Mouse (Mus musculus) liver, embryonic 11.5 days (tissue): ENCODE data around the gene 2410004B18Rik. TPM values are rescaled to one million over a fixed set of nuclear protein-coding genes. Genes with fewer than 3 reads are reported as not detected.

Source experiments
- ATAC-seq: fragments of 200-750 bp; cut with Nextera tagmentation; replicated peaks from 2 replicates; pipeline ENCODE4 v1.8.0; 2017; ENCODE audit warnings: moderate number of reproducible peaks, mild to moderate bottlenecking, moderate TSS enrichment, moderate library complexity; ENCODE audit not compliant: low FRiP score
- DNase-seq: peaks from one replicate; pipeline ENCODE4 v3.0.0-alpha.2; 2017; ENCODE audit warnings: low spot score
- H3K27ac ChIP-seq: fragments of 300-500 bp; sonication (generic); 2 replicates; pipeline ENCODE4 v1.5.1; 2014; ENCODE audit warnings: mild to moderate bottlenecking, low read depth, low read length, control low read depth
- H3K27me3 ChIP-seq: fragments of 300-500 bp; sonication (generic); replicated peaks from 2 replicates; pipeline ENCODE4 v1.6.1; 2014; ENCODE audit warnings: low read length, mixed read lengths; ENCODE audit not compliant: control insufficient read depth, insufficient read depth
- H3K36me3 ChIP-seq: fragments of 300-500 bp; sonication (generic); 2 replicates; pipeline ENCODE4 v1.6.1; 2014; ENCODE audit warnings: mild to moderate bottlenecking, low read length, moderate library complexity, mixed read lengths; ENCODE audit not compliant: control insufficient read depth, insufficient read depth
- H3K4me1 ChIP-seq: fragments of 300-500 bp; sonication (generic); replicated peaks from 2 replicates; pipeline ENCODE4 v1.6.1; 2014; ENCODE audit warnings: low read length, mixed read lengths; ENCODE audit not compliant: control insufficient read depth, insufficient read depth
- H3K4me2 ChIP-seq: fragments of 300-500 bp; sonication (generic); 2 replicates; pipeline ENCODE4 v1.6.1; 2014; ENCODE audit warnings: mild to moderate bottlenecking, control low read depth, moderate library complexity
- H3K4me3 ChIP-seq: fragments of 300-500 bp; sonication (generic); 2 replicates; pipeline ENCODE4 v1.5.1; 2014; ENCODE audit warnings: low read depth, low read length, control low read depth
- H3K9ac ChIP-seq: fragments of 300-500 bp; sonication (generic); 2 replicates; pipeline ENCODE4 v1.6.1; 2014; ENCODE audit warnings: low read depth, low read length, control low read depth
- H3K9me3 ChIP-seq: fragments of 300-500 bp; sonication (generic); 2 replicates; pipeline ENCODE4 v1.6.1; 2016; ENCODE audit warnings: low read length, inconsistent platforms, mixed read lengths; ENCODE audit not compliant: control insufficient read depth
- WGBS: fragments of 180-500 bp; shearing (Covaris S2); extraction: QIAGEN DNeasy Blood & Tissue Kit; methylation state at CpG from one replicate; pipeline ENCODE4 v1.1.7; 2014; 5-methylcytosine and 5-hydroxymethylcytosine counted together
- polyA plus RNA-seq: library from polyadenylated mRNA; unstranded; fragments of >200 nt; fragmentation: Nextera tagmentation; extraction: Ambion mirVana; gene quantifications from 2 replicates; pipeline ENCODE4 v1.2.1, GENCODE M21; 2014

2410004B18Rik gene
- polyA plus RNA-seq, 1 experiment from 2014 or later, result 39.6 TPM

GRCm38 (mm10) chr3:145987970-145988683 lies 50.3 kb downstream of the 2410004B18Rik start:
- Histone ChIP-seq H3K9ac (peak overlapping the region; percentile 80), H3K27me3 (peaks cover 20% of the 10 kb centered on the region), H3K36me3 (no peaks in the 10 kb centered on the region; the same call in 1 of the 2 replicates), H3K9me3 (no peaks in the 10 kb centered on the region), H3K4me1 (peaks cover 4% of the 10 kb centered on the region; the same call in 1 of the 2 replicates), H3K4me3 (peak overlapping the region; percentile 74), H3K27ac (peak overlapping the region; percentile 91), H3K4me2 (peak overlapping the region; percentile 93)
- under 1% methylated on average over 94 of the region's 101 CpGs for WGBS
- DNase-seq, result peak; percentile 80
- ATAC-seq, result peak; percentile 79

DNA sequence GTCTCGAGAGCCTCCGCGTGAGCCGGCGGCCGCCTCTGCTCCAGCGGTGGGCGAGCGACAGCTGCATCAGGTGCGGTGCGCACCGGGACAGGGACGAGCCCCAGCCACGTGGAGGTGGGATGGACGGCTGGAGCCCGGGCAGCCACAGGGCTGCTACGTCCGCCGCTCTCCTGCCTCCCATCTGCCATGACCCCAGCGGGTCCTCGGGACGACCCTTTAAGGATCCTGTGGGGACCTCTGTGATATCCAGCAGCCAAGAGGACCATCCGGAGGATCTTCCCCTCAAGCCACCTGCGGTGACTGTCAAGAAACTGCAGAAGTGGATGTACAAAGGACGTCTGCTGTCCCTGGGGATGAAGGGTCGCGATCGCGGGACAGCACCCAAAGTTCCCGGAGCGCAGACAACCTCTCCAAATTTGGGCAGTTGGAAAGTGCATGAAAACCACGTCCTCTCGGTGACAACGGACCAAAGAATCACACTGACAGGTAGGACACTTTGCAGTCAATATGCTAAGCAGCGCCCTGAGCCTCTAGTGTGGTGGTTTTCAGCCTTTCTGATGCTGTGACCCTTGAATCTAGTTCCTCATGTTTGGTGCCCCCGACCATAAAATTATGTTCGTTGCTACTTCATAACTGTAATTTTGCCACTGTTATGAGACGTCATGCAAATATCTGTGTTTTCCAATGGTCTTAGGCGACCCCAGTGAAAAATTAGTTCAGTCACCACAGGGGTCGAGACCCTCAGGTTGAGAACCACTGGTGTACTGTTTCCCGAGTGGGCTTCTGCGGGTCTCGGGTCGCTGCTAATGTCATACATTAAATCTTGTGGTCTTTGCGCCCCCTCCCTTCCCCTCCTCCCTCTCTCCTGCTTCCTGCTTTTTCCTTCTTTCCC lies 51.1 kb downstream of the 2410004B18Rik start:
- Histone ChIP-seq H3K27ac (peak overlapping the region; percentile 91), H3K36me3 (no peaks in the 10 kb centered on the region; the same call in 1 of the 2 replicates), H3K9ac (peak overlapping the region; percentile 80), H3K4me2 (peak overlapping the region; percentile 93), H3K27me3 (peaks cover 20% of the 10 kb centered on the region), H3K4me1 (peaks cover 4% of the 10 kb centered on the region; the same call in 1 of the 2 replicates), H3K4me3 (peak overlapping the region; percentile 74), H3K9me3 (no peaks in the 10 kb centered on the region)
- DNase-seq (no peak), ATAC-seq (no peak)
- WGBS, result under 1% methylated on average over 45 of the region's 45 CpGs

DNA sequence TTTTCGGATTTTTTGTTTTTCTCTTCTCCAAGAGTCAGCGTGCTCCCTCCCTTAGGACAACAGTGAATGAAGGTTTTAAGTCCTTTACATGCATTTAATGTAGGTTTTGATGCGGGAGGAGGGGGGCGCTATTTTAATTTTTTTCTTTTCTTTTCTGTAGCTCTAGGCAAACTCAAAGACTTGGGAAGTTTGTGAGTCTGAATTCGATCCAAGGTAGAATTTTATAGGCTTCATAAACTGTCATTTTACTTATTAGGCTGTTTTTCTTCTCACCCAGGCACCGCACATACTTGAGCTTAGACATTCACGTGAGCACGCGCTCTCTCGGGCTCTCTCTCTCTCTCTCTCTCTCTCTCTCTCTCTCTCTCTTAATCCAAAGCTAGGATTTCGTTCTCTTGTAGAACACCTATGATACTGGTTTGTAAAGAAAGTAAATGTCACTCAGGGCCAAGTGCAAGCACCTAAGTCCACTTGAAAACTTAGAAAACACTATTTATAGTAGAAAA lies 51.8 kb downstream of the 2410004B18Rik start:
- Histone ChIP-seq H3K9ac (peak overlapping the region; percentile 80), H3K4me1 (peaks cover 4% of the 10 kb centered on the region; the same call in 1 of the 2 replicates), H3K27ac (no peak overlapping the region), H3K27me3 (peaks cover 20% of the 10 kb centered on the region), H3K4me2 (peak overlapping the region; percentile 93), H3K36me3 (no peaks in the 10 kb centered on the region; the same call in 1 of the 2 replicates), H3K4me3 (peak overlapping the region; percentile 74), H3K9me3 (no peaks in the 10 kb centered on the region)
- ATAC-seq, result no peak
- WGBS, result 8% methylated on average over 11 of the region's 11 CpGs
- DNase-seq, result no peak

DNA sequence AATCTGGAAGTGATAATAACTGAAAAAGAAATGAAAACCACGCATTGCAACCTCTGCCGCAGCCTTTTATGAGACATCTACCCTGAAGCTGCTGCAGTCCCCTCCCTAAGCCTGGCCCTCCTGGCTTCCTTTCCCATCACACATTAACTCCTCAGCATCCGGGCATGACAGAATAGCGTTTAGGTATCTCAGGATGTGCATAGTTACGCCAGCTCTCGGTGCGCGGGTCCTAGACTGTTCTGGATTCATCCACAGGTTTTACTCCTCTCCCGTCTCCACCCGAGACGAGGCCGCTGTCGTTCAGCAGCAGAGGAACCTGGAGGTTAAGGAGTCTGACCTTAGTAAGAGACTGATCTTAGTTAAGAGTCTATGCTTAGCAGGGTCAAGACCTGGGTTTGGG lies 53.3 kb downstream of the 2410004B18Rik start:
- peaks cover 4% of the 10 kb centered on the region; the same call in 1 of the 2 replicates for H3K4me1 ChIP-seq
- H3K27me3 ChIP-seq, result peaks cover 18% of the 10 kb centered on the region
- H3K4me3 ChIP-seq, result no peak overlapping the region
- ATAC-seq (no peak), DNase-seq (no peak)
- no peak overlapping the region for H3K4me2 ChIP-seq
- H3K36me3 ChIP-seq, result no peaks in the 10 kb centered on the region; the same call in 1 of the 2 replicates
- H3K27ac ChIP-seq, result no peak overlapping the region
- 84% methylated on average over 13 of the region's 13 CpGs for WGBS
- no peaks in the 10 kb centered on the region for H3K9me3 ChIP-seq
- no peak overlapping the region for H3K9ac ChIP-seq

GRCm38 (mm10) chr3:145991976-145992730 lies 54.3 kb downstream of the 2410004B18Rik start:
- WGBS, result 84% methylated on average over 10 of the region's 10 CpGs
- H3K4me1 ChIP-seq, result peaks cover 4% of the 10 kb centered on the region; the same call in 1 of the 2 replicates
- ATAC-seq (no peak), DNase-seq (no peak)
- peaks cover 10% of the 10 kb centered on the region for H3K27me3 ChIP-seq
- H3K27ac ChIP-seq, result no peak overlapping the region
- no peaks in the 10 kb centered on the region; the same call in 1 of the 2 replicates for H3K36me3 ChIP-seq
- no peak overlapping the region for H3K4me2 ChIP-seq
- H3K9me3 ChIP-seq, result no peaks in the 10 kb centered on the region
- H3K9ac ChIP-seq, result no peak overlapping the region
- no peak overlapping the region for H3K4me3 ChIP-seq

- H3K36me3 ChIP-seq, result no peaks in the 10 kb centered on the region; the same call in 1 of the 2 replicates
- H3K4me3 ChIP-seq, result no peak overlapping the region
- H3K4me1 ChIP-seq, result peaks cover 4% of the 10 kb centered on the region; the same call in 1 of the 2 replicates
- no peak for DNase-seq
- H3K9me3 ChIP-seq, result no peaks in the 10 kb centered on the region
- no peak overlapping the region for H3K9ac ChIP-seq
- H3K27ac ChIP-seq, result no peak overlapping the region
- no peak for ATAC-seq
- H3K27me3 ChIP-seq, result peaks cover 10% of the 10 kb centered on the region
- WGBS, result 85% methylated on average over 10 of the region's 10 CpGs
- H3K4me2 ChIP-seq, result no peak overlapping the region
These were observed 55.0 kb downstream of the 2410004B18Rik start for GRCm38 (mm10) chr3:145992796-145993195.

DNA sequence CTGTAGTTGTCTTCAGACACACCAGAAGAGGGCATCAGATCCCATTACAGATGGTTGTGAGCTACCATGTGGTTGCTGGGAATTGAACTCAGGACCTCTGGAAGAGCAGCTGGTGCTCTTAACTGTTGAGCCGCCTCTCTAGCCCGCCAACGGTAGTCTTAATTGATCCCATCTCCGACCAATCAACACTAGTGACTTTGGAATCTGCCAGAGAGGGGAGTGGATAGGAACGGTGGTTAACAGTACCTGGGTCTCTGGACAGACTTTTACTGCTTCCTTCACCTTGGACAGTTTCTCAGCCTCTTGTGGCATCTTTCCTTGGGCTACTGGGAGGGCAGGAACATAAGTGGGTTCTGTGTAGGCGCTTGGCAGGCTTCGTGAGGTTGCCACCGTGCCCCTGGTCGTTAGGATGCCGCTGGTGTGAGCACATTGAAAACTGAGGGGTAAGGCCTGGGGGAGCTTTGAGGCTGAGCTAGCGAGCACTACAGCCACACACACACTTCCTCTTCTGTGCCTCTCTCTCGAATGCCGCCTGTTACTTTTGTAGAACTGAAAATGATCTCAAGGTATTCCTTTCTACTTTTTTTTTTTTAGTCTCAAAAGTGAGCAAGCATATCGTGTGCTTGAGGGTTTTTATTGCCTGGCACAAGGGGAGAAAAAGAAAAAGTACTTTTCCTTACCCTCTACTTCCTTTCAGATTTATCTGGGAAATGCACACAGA lies 55.8 kb downstream of the 2410004B18Rik start:
- Histone ChIP-seq H3K9me3 (no peaks in the 10 kb centered on the region), H3K9ac (no peak overlapping the region), H3K27me3 (peaks cover 3% of the 10 kb centered on the region), H3K4me3 (no peak overlapping the region), H3K27ac (no peak overlapping the region), H3K4me1 (peaks cover 4% of the 10 kb centered on the region; the same call in 1 of the 2 replicates), H3K4me2 (no peak overlapping the region), H3K36me3 (peaks cover 4% of the 10 kb centered on the region; the same call in 1 of the 2 replicates)
- no peak for DNase-seq
- 66% methylated on average over 14 of the region's 14 CpGs for WGBS
- no peak for ATAC-seq
